Mouse (Mus musculus) olfactory bulb, adult 2 months (tissue): ENCODE measurements around the gene Cenpq.

Experiments used
- CTCF ChIP-seq: fragments of 200-500 bp; IDR thresholded peaks from 2 replicates; pipeline ENCODE4 v1.5.1; 2012; ENCODE audit warnings: low read depth, mild to moderate bottlenecking, low read length, moderate library complexity; ENCODE audit not compliant: insufficient read depth
- POLR2A ChIP-seq: fragments of 200-500 bp; IDR thresholded peaks from 2 replicates; pipeline ENCODE4 v1.6.1; 2012; ENCODE audit warnings: mild to moderate bottlenecking, low read depth, low read length, moderate library complexity; ENCODE audit not compliant: insufficient read depth

DNA sequence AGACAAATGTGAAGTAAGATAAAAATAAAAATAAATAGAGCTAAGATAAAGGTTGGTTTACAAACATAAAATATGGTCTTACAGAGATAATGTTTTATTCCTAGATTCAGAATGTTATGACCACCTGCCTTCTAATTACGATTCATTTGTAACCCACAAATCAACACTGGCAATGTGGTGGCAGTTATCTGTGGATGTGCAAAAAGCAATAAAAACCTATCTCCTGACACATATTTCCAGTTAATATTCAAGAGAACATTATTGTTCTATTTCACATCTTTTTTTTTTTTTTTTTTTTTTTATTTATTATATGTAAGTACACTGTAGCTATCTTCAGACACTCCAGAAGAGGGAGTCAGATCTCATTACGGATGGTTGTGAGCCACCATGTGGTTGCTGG lies 19.3 kb downstream of the Cenpq start:
- no peak for TF ChIP-seq POLR2A
- no peak for TF ChIP-seq CTCF
